Comparison of ENCODE assay signal across 10 mouse cellular contexts in the genomic region with DNA sequence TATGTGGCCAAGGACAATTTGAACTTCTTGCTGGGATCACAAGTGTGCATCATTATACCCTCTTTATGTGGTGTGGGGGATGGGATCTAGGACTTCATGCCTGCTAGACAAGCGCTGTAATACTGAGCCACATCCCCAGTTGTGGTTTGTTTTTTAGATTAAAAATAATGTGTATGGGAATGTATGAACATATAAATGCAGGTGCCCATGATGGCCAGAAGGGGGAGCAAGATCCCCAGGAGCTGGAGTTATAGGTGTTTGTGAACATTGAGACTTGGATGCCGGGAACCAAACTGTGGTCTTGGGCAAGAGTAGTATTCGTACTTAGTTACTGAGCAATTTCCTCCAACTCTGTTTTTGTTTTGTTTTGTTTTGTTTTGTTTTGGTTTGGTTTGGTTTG. TPM values are rescaled to one million over a fixed set of nuclear protein-coding genes. Genes with fewer than 3 reads are reported as not detected.
DNase-seq lines count a peak whose midpoint lies in the region; ATAC-seq and TF ChIP-seq lines count a peak whose summit lies in the region.
"Had no signal": no experiment of that assay in that cellular context is flagged by ENCODE, and none has a peak within 500 bp of the region (broad histone marks: within the 10 kb centered on the region; RNA-seq: fewer than 3 reads in every experiment).

No protein-coding gene starts in this region.

- TF ChIP-seq CTCF in lung, adult 2 months (IDR thresholded peaks at IDR 0.05; ENCODE audit: insufficient read depth, low read length) = peak; percentile 50

- H3K4me1 ChIP-seq in lung, adult 2 months (ENCODE audit: control insufficient read depth, insufficient read depth, low read length) = peaks cover 7% of the 10 kb centered on the region

- no peak for TF ChIP-seq POLR2A in lung, adult 2 months (IDR thresholded peaks at IDR 0.05; ENCODE audit: borderline replicate concordance, extremely low read depth, low read depth, low read length)

- peak; percentile 31 for DNase-seq in adrenal gland, adult 2 months
- DNase-seq in adrenal gland, postnatal 4 days (ENCODE audit: low spot score in 2 of 2) = no peak
- peak; percentile 5 for DNase-seq in lung, adult 2 months
- DNase-seq in lung, adult 18-20 months = no peak
- peak; percentile 82 for DNase-seq in ZHBTc4 (ENCODE audit: low read depth, low spot score)
- peak; percentile 23 for DNase-seq in retina, embryonic 14.5 days (ENCODE audit: low spot score)
- DNase-seq in right cerebral cortex, adult 2 months (ENCODE audit: low spot score in 2 of 2) = no peak

- WGBS in lung, adult 2 months = 74% methylated on average over 3 of the region's 3 CpGs

- no peak overlapping the region for H3K4me3 ChIP-seq in lung, adult 2 months (replicated peaks; ENCODE audit: extremely low read depth, low read depth, low read length)
- H3K4me3 ChIP-seq: hindbrain, embryonic 13.5 days; neural tube, embryonic 13.5 days had no signal

- no peak for ATAC-seq in frontal cortex, adult (ENCODE audit: low TSS enrichment)

RNA-seq across cellular contexts. Expression of gene Cpt1a, which starts 1.3 kb away (rescaled TPM):
- total RNA-seq in adrenal gland, adult 2 months (2021) = 100 to 1,000 TPM; 214 to 344 TPM
- 360 and 463 TPM in 2 replicates for polyA plus RNA-seq in adrenal gland, adult 2 months (2012; rRNA removed)
- 100 to 1,000 TPM; 225 to 242 TPM for total RNA-seq in adrenal gland, postnatal 4 days (2021)
- polyA plus RNA-seq in lung, adult 2 months (2012; rRNA removed) = 126 and 134 TPM in 2 replicates

RNA-seq across cellular contexts. Expression of gene Ighmbp2, which starts 38.0 kb away (rescaled TPM):
- total RNA-seq in adrenal gland, adult 2 months (2021) = 1 to 10 TPM; 4.9 to 7.1 TPM
- polyA plus RNA-seq in adrenal gland, adult 2 months (2012; rRNA removed) = 4.6 and 5.9 TPM in 2 replicates
- total RNA-seq in adrenal gland, postnatal 4 days (2021) = 10 to 100 TPM; 11.0 to 11.9 TPM
- 5.8 and 7.5 TPM in 2 replicates for polyA plus RNA-seq in lung, adult 2 months (2012; rRNA removed)

RNA-seq across cellular contexts. Expression of gene Mrpl21, which starts 38.1 kb away (rescaled TPM):
- 10 to 100 TPM; 70.0 to 74.6 TPM for total RNA-seq in adrenal gland, adult 2 months (2021)
- 56.4 and 65.9 TPM in 2 replicates for polyA plus RNA-seq in adrenal gland, adult 2 months (2012; rRNA removed)
- total RNA-seq in adrenal gland, postnatal 4 days (2021) = 10 to 100 TPM; 70.8 to 71.9 TPM
- polyA plus RNA-seq in lung, adult 2 months (2012; rRNA removed) = 26.9 and 29.5 TPM in 2 replicates

Comparison
In these comparisons a context has a peak if more than half of its experiments do, and no peak if none do; other contexts are left out.
1. DNase-seq: peak in adrenal gland, adult 2 months (single experiment), lung, adult 2 months (single experiment), ZHBTc4 (single experiment) and retina, embryonic 14.5 days (single experiment); none in adrenal gland, postnatal 4 days (0 of 2), lung, adult 18-20 months (0 of 2) and right cerebral cortex, adult 2 months (0 of 2).